Mouse (Mus musculus): Measurements from ENCODE around the gene Olfr1360.

Olfr1360 gene

GRCm38 (mm10) chr13:21642418-21642817 is 34.8 kb downstream of the Olfr1360 start, which contains the start of gene Olfr11:
Olfr11 (minus strand) TSS chr13:21642518.
- no peak for DNase-seq

Data from kidney, adult 8-10 months (tissue).